Mouse (Mus musculus) erythroblast, embryonic 14.5 days (primary cell): ENCODE results near the gene Ptpn3.

ENCODE experiments used
- GATA1 ChIP-seq: IDR thresholded peaks from 2 replicates; pipeline ENCODE4 v1.6.1; 2012; ENCODE audit warnings: low read length, inconsistent platforms, mixed read lengths
- TAL1 ChIP-seq: IDR thresholded peaks from 3 replicates; pipeline ENCODE4 v1.6.1; 2012; ENCODE audit warnings: low read length, inconsistent platforms, mixed read lengths

- TF ChIP-seq GATA1 (no peak), TAL1 (no peak)
These were observed 98.8 kb downstream of the Ptpn3 start for GRCm38 (mm10) chr4:57202660-57203361.
